Mouse (Mus musculus) lung, adult 2 months (tissue): ENCODE results near the gene Macrod2.

Experiments
- CTCF ChIP-seq: fragments of 200-500 bp; IDR thresholded peaks from 2 replicates; pipeline ENCODE4 v1.5.1; 2011; ENCODE audit warnings: mild to moderate bottlenecking, low read length, control low read depth; ENCODE audit not compliant: insufficient read depth
- POLR2A ChIP-seq: fragments of 200-500 bp; IDR thresholded peaks from 2 replicates; pipeline ENCODE4 v1.6.1; 2011; ENCODE audit warnings: low read depth, mild to moderate bottlenecking, control low read depth, low read length, borderline replicate concordance; ENCODE audit errors: extremely low read depth

- TF ChIP-seq CTCF = no peak
- no peak for TF ChIP-seq POLR2A
Observed at GRCm38 (mm10) chr2:141394806-141395205, 999.7 kb downstream of the Macrod2 start.
